Mouse (Mus musculus) stomach, postnatal 0 days (tissue): Measurements from ENCODE around the gene Knop1. TPM values are rescaled to one million over a fixed set of nuclear protein-coding genes. Genes with fewer than 3 reads are reported as not detected.

ENCODE experiments used
- ATAC-seq: fragments of 200-750 bp; cut with Nextera tagmentation; 2 replicates; pipeline ENCODE4 v1.8.0; 2017; ENCODE audit not compliant: low FRiP score, low TSS enrichment
- DNase-seq: peaks from one replicate; pipeline ENCODE4 v3.0.0-alpha.2; 2016; ENCODE audit warnings: low spot score
- H3K27ac ChIP-seq: fragments of 300-500 bp; sonication (generic); replicated peaks from 2 replicates; pipeline ENCODE4 v1.5.1; 2014; ENCODE audit warnings: mild to moderate bottlenecking, control low read depth
- H3K27me3 ChIP-seq: fragments of 300-500 bp; sonication (generic); 2 replicates; pipeline ENCODE4 v1.6.1; 2014; ENCODE audit warnings: low read length; ENCODE audit not compliant: control insufficient read depth, insufficient read depth
- H3K36me3 ChIP-seq: fragments of 300-500 bp; sonication (generic); 2 replicates; pipeline ENCODE4 v1.6.1; 2014; ENCODE audit warnings: low read length, mixed read lengths; ENCODE audit not compliant: control insufficient read depth, insufficient read depth
- H3K4me1 ChIP-seq: fragments of 300-500 bp; sonication (generic); replicated peaks from 2 replicates; pipeline ENCODE4 v1.6.1; 2014; ENCODE audit warnings: antibody characterized with exemption; ENCODE audit not compliant: control insufficient read depth, insufficient read depth
- H3K4me2 ChIP-seq: fragments of 300-500 bp; sonication (generic); replicated peaks from 2 replicates; pipeline ENCODE4 v1.6.1; 2014; ENCODE audit warnings: low read depth, mild to moderate bottlenecking, control low read depth, moderate library complexity
- H3K4me3 ChIP-seq: fragments of 300-500 bp; sonication (generic); 2 replicates; pipeline ENCODE4 v1.5.1; 2014; ENCODE audit warnings: low read depth, low read length, control low read depth
- H3K9ac ChIP-seq: fragments of 300-500 bp; sonication (generic); 2 replicates; pipeline ENCODE4 v1.6.1; 2014; ENCODE audit warnings: mild to moderate bottlenecking, low read length, control low read depth, mixed read lengths
- H3K9me3 ChIP-seq: fragments of 300-500 bp; sonication (generic); 2 replicates; pipeline ENCODE4 v1.6.1; 2016; ENCODE audit warnings: low read length; ENCODE audit not compliant: control insufficient read depth
- CTCF ChIP-seq: IDR thresholded peaks from 2 replicates; pipeline ENCODE4 v1.5.1; 2016; ENCODE audit warnings: antibody characterized with exemption, low read depth, mild to moderate bottlenecking, moderate library complexity
- EP300 ChIP-seq: optimal IDR thresholded peaks from 2 replicates; pipeline ENCODE3; 2016; ENCODE audit warnings: antibody characterized with exemption
- WGBS: fragments of 180-500 bp; shearing (Covaris S2); extraction: QIAGEN DNeasy Blood & Tissue Kit; methylation state at CpG from one replicate; pipeline ENCODE4 v1.1.7; 2014; 5-methylcytosine and 5-hydroxymethylcytosine counted together
- polyA plus RNA-seq: library from polyadenylated mRNA; unstranded; fragments of >200 nt; fragmentation: Nextera tagmentation; extraction: Ambion mirVana; gene quantifications from 2 replicates; pipeline ENCODE4 v1.2.1, GENCODE M21; 2015

Knop1 gene
- polyA plus RNA-seq, 1 experiment from 2014 or later, result 51.4 TPM

GRCm38 (mm10) chr7:118895469-118896450 lies 39.7 kb upstream of the Knop1 start:
- no peaks in the 10 kb centered on the region for H3K36me3 ChIP-seq
- TF ChIP-seq CTCF (no peak), EP300 (no peak)
- ATAC-seq (no peak), DNase-seq (no peak)
- H3K4me2 ChIP-seq, result no peak overlapping the region
- no peaks in the 10 kb centered on the region for H3K27me3 ChIP-seq
- H3K4me1 ChIP-seq, result no peaks in the 10 kb centered on the region
- H3K9me3 ChIP-seq, result no peaks in the 10 kb centered on the region
- H3K4me3 ChIP-seq, result no peak overlapping the region
- 46% methylated on average over 10 of the region's 10 CpGs for WGBS
- H3K9ac ChIP-seq, result no peak overlapping the region
- H3K27ac ChIP-seq, result no peak overlapping the region

GRCm38 (mm10) chr7:118889046-118889680 lies 33.1 kb upstream of the Knop1 start:
- 14% methylated on average over 3 of the region's 3 CpGs for WGBS
- Histone ChIP-seq H3K4me2 (no peak overlapping the region), H3K36me3 (no peaks in the 10 kb centered on the region), H3K4me1 (peaks cover 3% of the 10 kb centered on the region; the same call in 1 of the 2 replicates), H3K4me3 (no peak overlapping the region), H3K9ac (no peak overlapping the region), H3K27me3 (no peaks in the 10 kb centered on the region), H3K9me3 (no peaks in the 10 kb centered on the region), H3K27ac (no peak overlapping the region)
- no peak for TF ChIP-seq EP300
- ATAC-seq (peak; percentile 71), DNase-seq (peak; percentile 49)

- no peak overlapping the region for H3K27ac ChIP-seq
- no peak for TF ChIP-seq CTCF
- TF ChIP-seq EP300, result no peak
- no peak for DNase-seq
- H3K36me3 ChIP-seq, result no peaks in the 10 kb centered on the region
- H3K9ac ChIP-seq, result no peak overlapping the region
- H3K4me3 ChIP-seq, result no peak overlapping the region
- no peaks in the 10 kb centered on the region for H3K27me3 ChIP-seq
- WGBS, result 39% methylated on average over 6 of the region's 6 CpGs
- no peak overlapping the region for H3K4me2 ChIP-seq
- no peaks in the 10 kb centered on the region for H3K9me3 ChIP-seq
- H3K4me1 ChIP-seq, result peaks cover 3% of the 10 kb centered on the region; the same call in 1 of the 2 replicates
- ATAC-seq, result no peak
Measured at GRCm38 (mm10) chr7:118887303-118888055, 31.4 kb upstream of the Knop1 start.

- Histone ChIP-seq H3K4me1 (peaks cover 3% of the 10 kb centered on the region; the same call in 1 of the 2 replicates), H3K9me3 (no peaks in the 10 kb centered on the region), H3K27me3 (no peaks in the 10 kb centered on the region), H3K27ac (no peak overlapping the region), H3K36me3 (no peaks in the 10 kb centered on the region), H3K4me3 (no peak overlapping the region), H3K4me2 (no peak overlapping the region), H3K9ac (no peak overlapping the region)
- DNase-seq (no peak), ATAC-seq (no peak)
- 74% methylated on average over 4 of the region's 4 CpGs for WGBS
- no peak for TF ChIP-seq EP300
- TF ChIP-seq CTCF, result no peak
Measured at GRCm38 (mm10) chr7:118884969-118885368, 28.9 kb upstream of the Knop1 start.

GRCm38 (mm10) chr7:118883957-118884356 lies 27.9 kb upstream of the Knop1 start:
- Histone ChIP-seq H3K27me3 (no peaks in the 10 kb centered on the region), H3K4me1 (peaks cover under 1% of the 10 kb centered on the region; the same call in 1 of the 2 replicates), H3K36me3 (no peaks in the 10 kb centered on the region), H3K9ac (no peak overlapping the region), H3K4me3 (no peak overlapping the region), H3K9me3 (no peaks in the 10 kb centered on the region), H3K4me2 (no peak overlapping the region), H3K27ac (no peak overlapping the region)
- WGBS, result 61% methylated on average over 4 of the region's 4 CpGs
- TF ChIP-seq EP300, result no peak
- TF ChIP-seq CTCF, result no peak
- ATAC-seq, result no peak
- DNase-seq, result no peak
